Mouse (Mus musculus): ENCODE measurements around the gene Olfml2b. TPM values are rescaled to one million over a fixed set of nuclear protein-coding genes. Genes with fewer than 3 reads are reported as not detected.

Gene Olfml2b
- polyA plus RNA-seq, 1 experiment from 2014 or later: 3.4 TPM

- 63% methylated on average over 3 of the region's 3 CpGs for WGBS (ENCODE audit: insufficient replicate concordance)
These were observed 54.4 kb downstream of the Olfml2b start for GRCm38 (mm10) chr1:170698771-170699170.

GRCm38 (mm10) chr1:170699553-170699952, 55.2 kb downstream of the Olfml2b start:
- Histone ChIP-seq H3K9me3 (replicated peaks; ENCODE audit: control insufficient read depth, low read length) (no peaks in the 10 kb centered on the region), H3K9ac (ENCODE audit: low read depth, low read length) (no peak overlapping the region), H3K36me3 (ENCODE audit: control insufficient read depth, insufficient read depth) (no peaks in the 10 kb centered on the region), H3K27ac (ENCODE audit: low read length) (no peak overlapping the region), H3K4me2 (ENCODE audit: low read depth, low read length) (no peak overlapping the region), H3K4me3 (ENCODE audit: low read depth, low read length) (no peak overlapping the region), H3K27me3 (ENCODE audit: control insufficient read depth, insufficient read depth, low read depth, low read length) (no peaks in the 10 kb centered on the region), H3K4me1 (ENCODE audit: control insufficient read depth, low read depth, low read length) (no peaks in the 10 kb centered on the region)
- 67% methylated on average over 9 of the region's 9 CpGs for WGBS (ENCODE audit: insufficient replicate concordance)
- ATAC-seq (ENCODE audit: low read depth): no peak

More at GRCm38 (mm10) chr1:170698771-170699170, 54.4 kb downstream of the Olfml2b start:
- Histone ChIP-seq H3K9ac (ENCODE audit: low read depth, low read length) (no peak overlapping the region), H3K4me1 (ENCODE audit: control insufficient read depth, low read depth, low read length) (no peaks in the 10 kb centered on the region), H3K4me3 (ENCODE audit: low read depth, low read length) (no peak overlapping the region), H3K27ac (ENCODE audit: low read length) (no peak overlapping the region), H3K4me2 (ENCODE audit: low read depth, low read length) (no peak overlapping the region), H3K27me3 (ENCODE audit: control insufficient read depth, insufficient read depth, low read depth, low read length) (no peaks in the 10 kb centered on the region), H3K36me3 (ENCODE audit: control insufficient read depth, insufficient read depth) (no peaks in the 10 kb centered on the region), H3K9me3 (replicated peaks; ENCODE audit: control insufficient read depth, low read length) (no peaks in the 10 kb centered on the region)
- ATAC-seq (ENCODE audit: low read depth): no peak

GRCm38 (mm10) chr1:170700496-170701027, 56.2 kb downstream of the Olfml2b start:
- no peak overlapping the region for H3K4me3 ChIP-seq (ENCODE audit: low read depth, low read length)
- H3K4me2 ChIP-seq (ENCODE audit: low read depth, low read length): no peak overlapping the region
- no peaks in the 10 kb centered on the region for H3K4me1 ChIP-seq (ENCODE audit: control insufficient read depth, low read depth, low read length)
- no peak overlapping the region for H3K27ac ChIP-seq (ENCODE audit: low read length)
- H3K27me3 ChIP-seq (ENCODE audit: control insufficient read depth, insufficient read depth, low read depth, low read length): no peaks in the 10 kb centered on the region
- no peaks in the 10 kb centered on the region for H3K36me3 ChIP-seq (ENCODE audit: control insufficient read depth, insufficient read depth)
- no peak for ATAC-seq (ENCODE audit: low read depth)
- no peaks in the 10 kb centered on the region for H3K9me3 ChIP-seq (replicated peaks; ENCODE audit: control insufficient read depth, low read length)
- WGBS (ENCODE audit: insufficient replicate concordance): 61% methylated on average over 3 of the region's 3 CpGs
- H3K9ac ChIP-seq (ENCODE audit: low read depth, low read length): no peak overlapping the region

- Histone ChIP-seq H3K27me3 (ENCODE audit: control insufficient read depth, insufficient read depth, low read depth, low read length) (no peaks in the 10 kb centered on the region), H3K36me3 (ENCODE audit: control insufficient read depth, insufficient read depth) (no peaks in the 10 kb centered on the region), H3K9ac (ENCODE audit: low read depth, low read length) (no peak overlapping the region), H3K4me2 (ENCODE audit: low read depth, low read length) (no peak overlapping the region), H3K4me3 (ENCODE audit: low read depth, low read length) (no peak overlapping the region), H3K27ac (ENCODE audit: low read length) (no peak overlapping the region), H3K4me1 (ENCODE audit: control insufficient read depth, low read depth, low read length) (no peaks in the 10 kb centered on the region), H3K9me3 (replicated peaks; ENCODE audit: control insufficient read depth, low read length) (no peaks in the 10 kb centered on the region)
- WGBS (ENCODE audit: insufficient replicate concordance): 69% methylated on average over 3 of the region's 3 CpGs
- no peak for ATAC-seq (ENCODE audit: low read depth)
These were observed 56.8 kb downstream of the Olfml2b start for GRCm38 (mm10) chr1:170701178-170701577.

GRCm38 (mm10) chr1:170701582-170701981, 57.2 kb downstream of the Olfml2b start:
- 55% methylated on average over 8 of the region's 8 CpGs for WGBS (ENCODE audit: insufficient replicate concordance)
- no peak for ATAC-seq (ENCODE audit: low read depth)

GRCm38 (mm10) chr1:170702263-170702662, 57.9 kb downstream of the Olfml2b start:
- H3K9me3 ChIP-seq (replicated peaks; ENCODE audit: control insufficient read depth, low read length): no peaks in the 10 kb centered on the region
- no peak for ATAC-seq (ENCODE audit: low read depth)

More at GRCm38 (mm10) chr1:170701582-170701981, 57.2 kb downstream of the Olfml2b start:
- H3K4me1 ChIP-seq (ENCODE audit: control insufficient read depth, low read depth, low read length): no peaks in the 10 kb centered on the region
- no peak overlapping the region for H3K27ac ChIP-seq (ENCODE audit: low read length)
- H3K36me3 ChIP-seq (ENCODE audit: control insufficient read depth, insufficient read depth): no peaks in the 10 kb centered on the region
- H3K9ac ChIP-seq (ENCODE audit: low read depth, low read length): no peak overlapping the region
- no peak overlapping the region for H3K4me2 ChIP-seq (ENCODE audit: low read depth, low read length)
- no peaks in the 10 kb centered on the region for H3K27me3 ChIP-seq (ENCODE audit: control insufficient read depth, insufficient read depth, low read depth, low read length)
- no peaks in the 10 kb centered on the region for H3K9me3 ChIP-seq (replicated peaks; ENCODE audit: control insufficient read depth, low read length)
- H3K4me3 ChIP-seq (ENCODE audit: low read depth, low read length): no peak overlapping the region

GRCm38 (mm10) chr1:170702958-170703357, 58.6 kb downstream of the Olfml2b start:
- Histone ChIP-seq H3K9me3 (replicated peaks; ENCODE audit: control insufficient read depth, low read length) (no peaks in the 10 kb centered on the region), H3K4me2 (ENCODE audit: low read depth, low read length) (no peak overlapping the region), H3K4me1 (ENCODE audit: control insufficient read depth, low read depth, low read length) (no peaks in the 10 kb centered on the region), H3K36me3 (ENCODE audit: control insufficient read depth, insufficient read depth) (no peaks in the 10 kb centered on the region), H3K4me3 (ENCODE audit: low read depth, low read length) (no peak overlapping the region), H3K27ac (ENCODE audit: low read length) (no peak overlapping the region), H3K9ac (ENCODE audit: low read depth, low read length) (no peak overlapping the region), H3K27me3 (ENCODE audit: control insufficient read depth, insufficient read depth, low read depth, low read length) (no peaks in the 10 kb centered on the region)
- no peak for ATAC-seq (ENCODE audit: low read depth)
- 53% methylated on average over 6 of the region's 6 CpGs for WGBS (ENCODE audit: insufficient replicate concordance)

More at GRCm38 (mm10) chr1:170702263-170702662, 57.9 kb downstream of the Olfml2b start:
- Histone ChIP-seq H3K36me3 (ENCODE audit: control insufficient read depth, insufficient read depth) (no peaks in the 10 kb centered on the region), H3K27ac (ENCODE audit: low read length) (no peak overlapping the region), H3K4me3 (ENCODE audit: low read depth, low read length) (no peak overlapping the region), H3K9ac (ENCODE audit: low read depth, low read length) (no peak overlapping the region), H3K4me1 (ENCODE audit: control insufficient read depth, low read depth, low read length) (no peaks in the 10 kb centered on the region), H3K27me3 (ENCODE audit: control insufficient read depth, insufficient read depth, low read depth, low read length) (no peaks in the 10 kb centered on the region), H3K4me2 (ENCODE audit: low read depth, low read length) (no peak overlapping the region)
- WGBS (ENCODE audit: insufficient replicate concordance): 55% methylated on average over 2 of the region's 2 CpGs

- ATAC-seq (ENCODE audit: low read depth): no peak
- WGBS (ENCODE audit: insufficient replicate concordance): 75% methylated on average over 6 of the region's 6 CpGs
- no peak overlapping the region for H3K4me3 ChIP-seq (ENCODE audit: low read depth, low read length)
These were observed 59.8 kb downstream of the Olfml2b start for GRCm38 (mm10) chr1:170704103-170704502.

GRCm38 (mm10) chr1:170704911-170705594, 60.7 kb downstream of the Olfml2b start:
- Histone ChIP-seq H3K36me3 (ENCODE audit: control insufficient read depth, insufficient read depth) (no peaks in the 10 kb centered on the region), H3K9me3 (replicated peaks; ENCODE audit: control insufficient read depth, low read length) (no peaks in the 10 kb centered on the region), H3K27me3 (ENCODE audit: control insufficient read depth, insufficient read depth, low read depth, low read length) (no peaks in the 10 kb centered on the region), H3K4me3 (ENCODE audit: low read depth, low read length) (no peak overlapping the region), H3K9ac (ENCODE audit: low read depth, low read length) (no peak overlapping the region), H3K4me2 (ENCODE audit: low read depth, low read length) (no peak overlapping the region), H3K27ac (ENCODE audit: low read length) (no peak overlapping the region), H3K4me1 (ENCODE audit: control insufficient read depth, low read depth, low read length) (no peaks in the 10 kb centered on the region)
- WGBS (ENCODE audit: insufficient replicate concordance): 73% methylated on average over 4 of the region's 4 CpGs
- no peak for ATAC-seq (ENCODE audit: low read depth)

More at GRCm38 (mm10) chr1:170704103-170704502, 59.8 kb downstream of the Olfml2b start:
- Histone ChIP-seq H3K36me3 (ENCODE audit: control insufficient read depth, insufficient read depth) (no peaks in the 10 kb centered on the region), H3K27ac (ENCODE audit: low read length) (no peak overlapping the region), H3K9ac (ENCODE audit: low read depth, low read length) (no peak overlapping the region), H3K4me1 (ENCODE audit: control insufficient read depth, low read depth, low read length) (no peaks in the 10 kb centered on the region), H3K27me3 (ENCODE audit: control insufficient read depth, insufficient read depth, low read depth, low read length) (no peaks in the 10 kb centered on the region), H3K4me2 (ENCODE audit: low read depth, low read length) (no peak overlapping the region), H3K9me3 (replicated peaks; ENCODE audit: control insufficient read depth, low read length) (no peaks in the 10 kb centered on the region)

Measured in liver, embryonic 16.5 days (tissue).